Mouse (Mus musculus) lung, embryonic 16.5 days (tissue): ENCODE results near the gene 9330159F19Rik. TPM values are rescaled to one million over a fixed set of nuclear protein-coding genes. Genes with fewer than 3 reads are reported as not detected.

ENCODE experiments used
- ATAC-seq: fragments of 200-750 bp; cut with Nextera tagmentation; 2 replicates; pipeline ENCODE4 v1.8.0; 2017; ENCODE audit warnings: low read depth, mild to moderate bottlenecking, moderate library complexity
- H3K27ac ChIP-seq: fragments of 300-500 bp; sonication (generic); 2 replicates; pipeline ENCODE4 v1.5.1; 2014; ENCODE audit warnings: mild to moderate bottlenecking, control low read depth, low read length
- H3K27me3 ChIP-seq: fragments of 300-500 bp; sonication (generic); 2 replicates; pipeline ENCODE4 v1.6.1; 2014; ENCODE audit warnings: low read depth, low read length, mixed read lengths; ENCODE audit not compliant: control insufficient read depth, insufficient read depth
- H3K36me3 ChIP-seq: fragments of 300-500 bp; sonication (generic); 2 replicates; pipeline ENCODE4 v1.6.1; 2014; ENCODE audit warnings: low read length; ENCODE audit not compliant: control insufficient read depth, insufficient read depth
- H3K4me1 ChIP-seq: fragments of 300-500 bp; sonication (generic); replicated peaks from 2 replicates; pipeline ENCODE4 v1.6.1; 2014; ENCODE audit warnings: low read length, mixed read lengths; ENCODE audit not compliant: control insufficient read depth, insufficient read depth
- H3K4me2 ChIP-seq: fragments of 300-500 bp; sonication (generic); 2 replicates; pipeline ENCODE4 v1.6.1; 2014; ENCODE audit warnings: low read depth, low read length, control low read depth
- H3K4me3 ChIP-seq: fragments of 300-500 bp; sonication (generic); 2 replicates; pipeline ENCODE4 v1.5.1; 2014; ENCODE audit warnings: mild to moderate bottlenecking, low read length, control low read depth
- H3K9ac ChIP-seq: fragments of 300-500 bp; sonication (generic); 2 replicates; pipeline ENCODE4 v1.6.1; 2014; ENCODE audit warnings: low read length, control low read depth
- H3K9me3 ChIP-seq: fragments of 300-500 bp; sonication (generic); 2 replicates; pipeline ENCODE4 v1.6.1; 2016; ENCODE audit warnings: low read length; ENCODE audit not compliant: control insufficient read depth
- WGBS: fragments of 180-500 bp; shearing (Covaris S2); extraction: QIAGEN DNeasy Blood & Tissue Kit; methylation state at CpG from one replicate; pipeline ENCODE4 v1.1.7; 2014; 5-methylcytosine and 5-hydroxymethylcytosine counted together
- polyA plus RNA-seq: library from polyadenylated mRNA; unstranded; fragments of >200 nt; fragmentation: Nextera tagmentation; extraction: Ambion mirVana; gene quantifications from 2 replicates; pipeline ENCODE4 v1.2.1, GENCODE M21; 2015

Gene 9330159F19Rik
- polyA plus RNA-seq, 1 experiment from 2014 or later: 0.18 TPM

DNA sequence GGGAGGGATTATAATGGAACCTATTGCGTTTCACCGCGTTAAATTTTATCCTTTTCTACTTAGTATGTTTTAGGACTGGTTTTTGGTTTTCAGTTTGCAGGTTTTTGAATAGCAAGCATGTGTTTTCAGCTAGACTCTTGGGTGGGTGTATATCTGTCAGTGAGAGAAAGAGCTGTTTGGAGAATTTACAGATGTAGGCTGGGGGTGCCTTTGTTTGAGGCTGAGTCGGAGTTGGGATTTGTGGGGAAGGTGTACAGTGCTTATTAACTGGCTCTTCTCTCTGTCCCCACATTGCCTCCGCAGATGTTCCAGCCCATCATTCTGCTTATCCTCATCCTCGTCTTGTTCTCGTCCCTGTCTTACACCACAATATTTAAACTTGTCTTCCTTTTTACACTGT lies 12.8 kb upstream of the 9330159F19Rik start, which contains the start of gene Gm49353:
Gm49353 (plus strand) TSS at position 313 of the 400 bp plus-strand sequence.
- no peaks in the 10 kb centered on the region for H3K4me1 ChIP-seq
- WGBS: 77% methylated on average over 7 of the region's 7 CpGs
- H3K27ac ChIP-seq: no peak within 1 kb of the TSS
- no peaks in the 10 kb centered on the region for H3K36me3 ChIP-seq
- H3K4me3 ChIP-seq: no peak within 1 kb of the TSS
- no peak within 1 kb of the TSS for H3K4me2 ChIP-seq
- H3K27me3 ChIP-seq: no peaks in the 10 kb centered on the region
- H3K9me3 ChIP-seq: peaks cover 4% of the 10 kb centered on the region; the same call in 1 of the 2 replicates
- no peak within 1 kb of the TSS for H3K9ac ChIP-seq
- no peak for ATAC-seq

DNA sequence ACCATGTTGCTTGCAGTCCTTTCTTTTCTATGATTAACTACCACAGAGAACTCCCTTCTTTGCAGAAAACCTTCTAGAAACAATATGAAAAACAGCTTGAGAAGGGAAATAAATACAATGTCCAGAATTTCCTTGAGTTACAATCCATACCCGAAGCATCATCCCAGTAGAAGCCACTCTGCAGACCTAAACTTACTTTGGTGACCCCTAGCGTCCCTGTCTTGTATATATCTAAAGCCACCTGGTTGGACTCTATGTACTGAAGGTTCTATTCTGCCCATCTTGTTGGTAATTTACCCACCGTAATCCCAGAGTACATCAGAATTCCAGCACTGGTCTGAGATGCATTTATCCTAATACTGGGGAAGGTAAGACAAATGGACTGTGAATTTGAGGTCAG lies 11.6 kb upstream of the 9330159F19Rik start:
- Histone ChIP-seq H3K4me2 (no peak overlapping the region), H3K27ac (no peak overlapping the region), H3K36me3 (no peaks in the 10 kb centered on the region), H3K27me3 (no peaks in the 10 kb centered on the region), H3K9ac (no peak overlapping the region), H3K9me3 (peaks cover 4% of the 10 kb centered on the region; the same call in 1 of the 2 replicates), H3K4me1 (no peaks in the 10 kb centered on the region), H3K4me3 (no peak overlapping the region)
- 63% methylated on average over 3 of the region's 3 CpGs for WGBS
- no peak for ATAC-seq

DNA sequence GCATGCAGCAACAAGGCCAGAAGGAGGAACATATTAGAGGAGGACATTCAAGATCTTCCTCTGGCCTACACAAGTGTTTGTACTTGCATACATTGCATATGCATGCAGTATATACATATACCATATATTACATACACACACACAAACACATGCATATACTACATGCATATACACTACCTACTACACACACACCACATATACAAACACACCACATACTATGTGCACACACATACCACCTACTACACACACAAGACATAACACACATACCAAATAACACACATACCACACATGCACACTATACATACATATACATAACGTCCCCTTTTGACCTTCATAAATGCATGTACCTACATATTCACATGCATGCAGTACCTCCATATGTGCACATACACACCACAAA lies 10.8 kb upstream of the 9330159F19Rik start:
- peaks cover 4% of the 10 kb centered on the region; the same call in 1 of the 2 replicates for H3K9me3 ChIP-seq
- H3K27me3 ChIP-seq: no peaks in the 10 kb centered on the region
- no peak overlapping the region for H3K4me2 ChIP-seq
- no peak for ATAC-seq
- no peak overlapping the region for H3K4me3 ChIP-seq
- H3K36me3 ChIP-seq: no peaks in the 10 kb centered on the region
- no peak overlapping the region for H3K9ac ChIP-seq
- 91% methylated on average over 1 of the region's 1 CpGs for WGBS
- no peak overlapping the region for H3K27ac ChIP-seq
- H3K4me1 ChIP-seq: no peaks in the 10 kb centered on the region

DNA sequence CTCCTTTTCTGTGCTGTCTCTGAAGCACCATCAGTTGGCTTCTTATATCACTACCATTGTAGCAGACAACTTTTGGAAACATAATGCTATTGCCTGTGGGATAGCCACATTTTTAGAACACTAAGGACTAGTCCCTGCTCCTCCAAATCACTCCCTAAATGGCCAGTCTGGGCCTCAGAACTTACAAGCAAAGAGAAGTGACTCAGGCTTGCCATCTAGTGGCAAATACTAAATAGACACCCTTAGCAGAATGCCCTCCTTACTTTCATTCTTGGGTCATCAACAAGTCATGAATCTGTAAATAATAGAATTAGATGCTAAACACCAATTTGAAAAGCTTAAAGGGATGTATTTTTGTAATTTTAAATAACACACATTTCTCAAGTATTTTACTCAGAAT lies 4.7 kb upstream of the 9330159F19Rik start:
- no peak for ATAC-seq
- H3K4me3 ChIP-seq: no peak overlapping the region
- no peak overlapping the region for H3K9ac ChIP-seq
- H3K27me3 ChIP-seq: no peaks in the 10 kb centered on the region
- no peaks in the 10 kb centered on the region for H3K9me3 ChIP-seq
- no peaks in the 10 kb centered on the region for H3K36me3 ChIP-seq
- no peak overlapping the region for H3K27ac ChIP-seq
- H3K4me1 ChIP-seq: no peaks in the 10 kb centered on the region
- H3K4me2 ChIP-seq: no peak overlapping the region

DNA sequence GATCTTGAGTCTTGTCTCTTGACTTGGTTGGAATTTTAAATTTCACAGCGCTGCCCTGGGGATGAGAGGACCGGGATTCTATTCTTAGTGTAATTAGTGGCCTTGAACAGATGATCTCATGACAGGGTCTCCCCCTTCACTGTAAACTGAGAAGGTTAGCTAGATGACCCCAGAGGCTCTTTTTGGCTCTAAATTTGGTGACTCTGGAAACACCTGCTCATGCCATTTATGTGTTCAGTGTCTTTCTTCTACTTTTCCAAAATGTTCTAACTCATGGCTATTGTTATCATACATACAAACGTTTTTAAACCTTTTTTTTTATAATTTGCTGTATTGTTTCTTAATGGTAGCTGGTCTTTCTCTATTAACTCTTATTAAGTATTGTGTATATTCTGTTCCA lies 2.7 kb upstream of the 9330159F19Rik start:
- H3K36me3 ChIP-seq: no peaks in the 10 kb centered on the region
- ATAC-seq: no peak
- no peaks in the 10 kb centered on the region for H3K9me3 ChIP-seq
- no peaks in the 10 kb centered on the region for H3K27me3 ChIP-seq
- no peaks in the 10 kb centered on the region for H3K4me1 ChIP-seq
- H3K9ac ChIP-seq: no peak overlapping the region
- no peak overlapping the region for H3K27ac ChIP-seq
- WGBS: 51% methylated on average over 3 of the region's 3 CpGs
- no peak overlapping the region for H3K4me2 ChIP-seq
- no peak overlapping the region for H3K4me3 ChIP-seq

DNA sequence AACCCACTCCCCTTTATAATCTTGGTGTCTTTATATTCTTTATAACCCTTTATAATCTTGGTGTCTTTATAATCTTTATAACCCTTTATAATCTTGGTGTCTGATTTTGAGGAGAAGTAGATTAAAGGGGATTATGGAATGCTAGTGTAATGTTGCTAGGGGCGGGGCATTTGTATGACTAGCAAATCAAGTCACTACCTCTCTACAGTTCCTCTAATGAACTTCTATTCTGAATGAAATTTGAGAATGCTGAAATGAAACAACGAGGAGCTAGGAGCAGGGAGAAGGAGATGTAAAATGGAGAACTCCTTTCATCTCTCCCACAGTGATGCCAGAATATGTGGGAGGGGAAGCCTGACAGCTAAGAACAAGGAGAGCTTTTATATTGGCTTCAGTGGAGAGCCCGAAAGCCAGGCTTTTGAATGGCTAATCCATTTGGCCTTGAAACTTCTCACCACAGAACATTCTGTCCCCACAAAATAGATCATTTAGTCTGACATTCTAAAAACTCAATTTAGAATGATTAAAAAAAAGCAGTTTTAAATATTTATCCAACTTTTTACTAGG lies 2.2 kb downstream of the 9330159F19Rik start:
- ATAC-seq: no peak
- H3K27me3 ChIP-seq: no peaks in the 10 kb centered on the region
- H3K4me3 ChIP-seq: no peak overlapping the region
- no peak overlapping the region for H3K4me2 ChIP-seq
- H3K9ac ChIP-seq: no peak overlapping the region
- no peak overlapping the region for H3K27ac ChIP-seq
- H3K36me3 ChIP-seq: no peaks in the 10 kb centered on the region
- H3K4me1 ChIP-seq: no peaks in the 10 kb centered on the region
- no peaks in the 10 kb centered on the region for H3K9me3 ChIP-seq
- 52% methylated on average over 3 of the region's 3 CpGs for WGBS

DNA sequence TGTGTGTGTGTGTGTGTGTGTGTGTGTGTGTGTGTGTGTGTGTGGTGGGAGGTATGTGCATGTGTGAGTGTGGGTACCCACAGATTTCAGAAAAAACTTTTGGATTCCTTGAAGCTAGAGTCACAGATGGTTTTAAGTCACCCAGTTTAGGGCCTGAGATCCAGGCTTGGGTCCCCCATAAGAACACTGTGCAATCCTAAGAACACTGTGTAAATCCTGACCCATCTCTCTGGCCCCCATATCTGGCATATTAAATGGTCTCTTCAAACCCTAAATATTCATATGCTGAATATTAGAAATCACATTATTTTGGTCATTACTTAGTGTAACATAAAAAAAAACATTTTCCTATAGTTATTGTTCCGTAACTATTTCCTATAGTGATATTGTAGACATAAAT lies 5.6 kb downstream of the 9330159F19Rik start:
- no peaks in the 10 kb centered on the region for H3K9me3 ChIP-seq
- WGBS: 82% methylated on average over 1 of the region's 1 CpGs
- no peaks in the 10 kb centered on the region for H3K4me1 ChIP-seq
- H3K4me2 ChIP-seq: no peak overlapping the region
- H3K9ac ChIP-seq: no peak overlapping the region
- no peak overlapping the region for H3K27ac ChIP-seq
- H3K36me3 ChIP-seq: no peaks in the 10 kb centered on the region
- H3K27me3 ChIP-seq: no peaks in the 10 kb centered on the region
- no peak for ATAC-seq
- no peak overlapping the region for H3K4me3 ChIP-seq

DNA sequence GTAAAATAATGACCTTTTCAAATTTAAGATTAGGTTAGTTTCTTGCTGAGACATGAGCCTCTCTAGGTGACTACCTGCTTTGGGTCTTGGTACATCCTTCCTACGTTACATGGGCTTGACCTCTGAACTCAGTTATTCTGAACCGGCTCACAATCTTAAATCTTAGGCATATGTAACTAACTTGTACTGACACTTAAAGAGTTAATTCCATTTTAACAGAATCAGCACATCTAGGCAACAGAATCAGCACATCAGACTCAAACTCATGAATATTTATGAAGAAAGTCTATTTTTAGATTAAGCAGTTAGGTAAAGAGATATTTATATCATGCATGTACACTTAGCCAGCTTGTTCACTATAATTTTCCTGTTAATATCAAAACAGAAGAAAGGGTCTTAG lies 6.0 kb downstream of the 9330159F19Rik start:
- Histone ChIP-seq H3K27me3 (no peaks in the 10 kb centered on the region), H3K4me3 (no peak overlapping the region), H3K9ac (no peak overlapping the region), H3K4me1 (no peaks in the 10 kb centered on the region), H3K36me3 (no peaks in the 10 kb centered on the region), H3K4me2 (no peak overlapping the region), H3K9me3 (no peaks in the 10 kb centered on the region), H3K27ac (no peak overlapping the region)
- ATAC-seq: no peak
- 67% methylated on average over 2 of the region's 2 CpGs for WGBS

DNA sequence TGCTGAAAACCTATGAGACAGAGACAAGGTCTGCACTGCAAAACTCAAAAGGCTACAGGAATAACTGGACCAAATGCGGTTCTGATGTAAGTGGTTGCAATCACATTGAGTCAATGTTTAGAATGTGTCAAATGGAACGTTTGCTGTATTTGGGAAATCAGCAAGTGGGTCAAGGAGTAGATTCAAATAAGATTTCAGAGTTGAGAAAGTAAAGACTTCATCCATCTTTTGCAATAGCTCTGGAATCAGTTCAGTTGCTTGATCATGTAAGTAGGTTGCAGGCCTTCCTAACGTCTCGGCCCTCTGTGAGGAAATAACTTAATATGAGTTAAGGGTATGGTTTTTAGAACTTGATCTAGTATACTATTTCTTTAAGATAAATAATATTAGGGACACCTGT lies 13.9 kb downstream of the 9330159F19Rik start:
- no peaks in the 10 kb centered on the region for H3K27me3 ChIP-seq
- H3K4me1 ChIP-seq: no peaks in the 10 kb centered on the region
- no peak for ATAC-seq
- no peak overlapping the region for H3K4me2 ChIP-seq
- 81% methylated on average over 4 of the region's 4 CpGs for WGBS
- no peaks in the 10 kb centered on the region for H3K9me3 ChIP-seq
- no peaks in the 10 kb centered on the region for H3K36me3 ChIP-seq
- H3K27ac ChIP-seq: no peak overlapping the region
- no peak overlapping the region for H3K9ac ChIP-seq
- no peak overlapping the region for H3K4me3 ChIP-seq

DNA sequence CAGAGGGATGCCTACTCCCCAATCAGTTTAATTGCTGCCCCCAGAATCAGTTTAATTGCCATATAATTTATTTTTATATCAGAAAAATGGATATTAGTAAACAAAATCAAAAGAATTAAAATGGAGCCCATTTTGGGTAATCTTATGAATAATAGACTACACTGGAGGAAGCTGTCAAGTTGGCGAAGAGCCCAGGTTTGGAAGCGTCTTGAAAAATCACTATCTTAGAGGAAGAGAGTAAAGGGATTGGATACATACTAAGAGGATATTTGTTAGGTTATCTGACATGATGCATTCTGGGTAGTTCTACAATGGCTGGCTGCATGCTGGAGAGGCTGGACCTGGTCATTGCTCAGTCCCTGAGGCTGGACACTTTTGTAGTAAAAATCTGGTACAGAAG lies 19.8 kb downstream of the 9330159F19Rik start:
- no peaks in the 10 kb centered on the region for H3K27me3 ChIP-seq
- H3K27ac ChIP-seq: no peak overlapping the region
- H3K9me3 ChIP-seq: no peaks in the 10 kb centered on the region
- no peak for ATAC-seq
- H3K4me2 ChIP-seq: no peak overlapping the region
- no peaks in the 10 kb centered on the region for H3K36me3 ChIP-seq
- no peak overlapping the region for H3K4me3 ChIP-seq
- 52% methylated on average over 2 of the region's 2 CpGs for WGBS
- H3K4me1 ChIP-seq: no peaks in the 10 kb centered on the region
- no peak overlapping the region for H3K9ac ChIP-seq
